Mouse (Mus musculus): ENCODE data around the gene Pole2.

- TF ChIP-seq CTCF (IDR thresholded peaks at IDR 0.05; ENCODE audit: control insufficient read depth, insufficient read depth, insufficient replicate concordance, low read depth, low read length) (no peak), POLR2A (IDR thresholded peaks at IDR 0.05; ENCODE audit: control insufficient read depth, low read depth, low read length) (no peak)
Measured at GRCm38 (mm10) chr12:69215000-69215785, 12.8 kb downstream of the Pole2 start.

All from testis, adult 2 months (tissue).